Mouse (Mus musculus) embryonic facial prominence, embryonic 12.5 days (tissue): ENCODE measurements around the gene 2310011J03Rik. TPM values are rescaled to one million over a fixed set of nuclear protein-coding genes. Genes with fewer than 3 reads are reported as not detected.
A peak's percentile ranks its signal among the peaks of the same experiment; 100 is the strongest.

Experiments used
- ATAC-seq: fragments of 200-750 bp; cut with Nextera tagmentation; 2 replicates; pipeline ENCODE4 v1.8.0; 2017; ENCODE audit not compliant: insufficient number of reproducible peaks, insufficient read depth, low FRiP score, low TSS enrichment
- H3K27ac ChIP-seq: fragments of 300-500 bp; sonication (generic); 2 replicates; pipeline ENCODE4 v1.5.1; 2016; ENCODE audit warnings: mild to moderate bottlenecking
- H3K27me3 ChIP-seq: fragments of 300-500 bp; sonication (generic); 2 replicates; pipeline ENCODE4 v1.6.1; 2016; ENCODE audit warnings: mild to moderate bottlenecking, moderate library complexity
- H3K36me3 ChIP-seq: fragments of 300-500 bp; sonication (generic); 2 replicates; pipeline ENCODE4 v1.6.1; 2016; ENCODE audit warnings: mild to moderate bottlenecking
- H3K4me1 ChIP-seq: fragments of 300-500 bp; sonication (generic); 2 replicates; pipeline ENCODE4 v1.6.1; 2016
- H3K4me2 ChIP-seq: fragments of 300-500 bp; sonication (generic); replicated peaks from 2 replicates; pipeline ENCODE4 v1.6.1; 2016; ENCODE audit warnings: mild to moderate bottlenecking, moderate library complexity
- H3K4me3 ChIP-seq: fragments of 300-500 bp; sonication (generic); 2 replicates; pipeline ENCODE4 v1.5.1; 2016; ENCODE audit warnings: mild to moderate bottlenecking
- H3K9ac ChIP-seq: fragments of 300-500 bp; sonication (generic); 2 replicates; pipeline ENCODE4 v1.6.1; 2016; ENCODE audit warnings: mild to moderate bottlenecking, moderate library complexity
- H3K9me3 ChIP-seq: fragments of 300-500 bp; sonication (generic); 2 replicates; pipeline ENCODE4 v1.6.1; 2016; ENCODE audit warnings: mild to moderate bottlenecking, moderate library complexity
- WGBS: fragments of 180-500 bp; shearing (Covaris S2); methylation state at CpG from one replicate; pipeline ENCODE4 v1.1.7; 2016; 5-methylcytosine and 5-hydroxymethylcytosine counted together
- polyA plus RNA-seq: library from polyadenylated mRNA; unstranded; fragments of >200 nt; fragmentation: Nextera tagmentation; extraction: Ambion mirVana; gene quantifications from 2 replicates; pipeline ENCODE4 v1.2.1, GENCODE M21; 2016

2310011J03Rik gene
- polyA plus RNA-seq, 1 experiment from 2014 or later: 50.0 TPM

DNA sequence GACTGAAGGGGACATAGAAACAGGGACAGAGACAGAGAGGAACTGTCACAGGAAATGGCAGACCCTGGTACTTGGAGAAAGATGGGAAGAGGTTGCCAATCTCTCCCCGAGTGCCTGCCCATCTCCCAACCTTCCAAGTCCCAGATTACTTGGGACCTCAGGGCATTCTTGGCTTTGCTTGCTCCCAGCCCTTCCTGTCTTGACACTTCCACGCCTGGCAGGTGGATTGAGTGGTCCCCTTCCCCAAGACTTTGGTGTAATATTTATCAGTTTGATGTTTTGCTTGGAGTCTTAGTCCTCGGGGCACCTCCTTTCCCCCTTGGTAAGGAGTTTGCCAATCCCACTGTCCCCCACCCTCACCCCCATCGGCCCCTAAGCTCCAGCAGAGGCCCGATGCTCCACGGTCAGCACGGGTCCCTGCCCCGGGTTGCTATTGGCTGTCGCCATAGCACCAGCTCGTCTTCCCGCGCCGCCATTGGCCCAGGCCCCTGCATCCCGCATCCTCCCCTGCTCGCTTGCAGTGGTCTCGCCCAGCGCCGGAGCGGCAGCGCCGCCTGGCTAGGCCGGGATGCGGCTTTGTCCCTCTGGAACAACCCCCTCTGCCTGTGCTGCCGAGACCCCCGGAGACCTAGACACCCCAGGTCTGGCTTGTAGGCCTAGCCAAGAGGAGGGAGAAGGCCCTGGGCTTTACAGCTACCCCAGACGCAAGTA lies 21.6 kb downstream of the 2310011J03Rik start:
- Histone ChIP-seq H3K27ac (0 out of 2 replicates have a peak overlapping the region, but pooled peaks have one; percentile 2), H3K4me3 (peak overlapping the region; percentile 37), H3K9me3 (no peaks in the 10 kb centered on the region), H3K36me3 (peaks cover 14% of the 10 kb centered on the region), H3K4me1 (peaks cover 39% of the 10 kb centered on the region), H3K9ac (peak overlapping the region; percentile 35), H3K27me3 (peaks cover 67% of the 10 kb centered on the region), H3K4me2 (peak overlapping the region; percentile 51)
- WGBS: 4% methylated on average over 26 of the region's 26 CpGs
- ATAC-seq: peak; percentile 52

DNA sequence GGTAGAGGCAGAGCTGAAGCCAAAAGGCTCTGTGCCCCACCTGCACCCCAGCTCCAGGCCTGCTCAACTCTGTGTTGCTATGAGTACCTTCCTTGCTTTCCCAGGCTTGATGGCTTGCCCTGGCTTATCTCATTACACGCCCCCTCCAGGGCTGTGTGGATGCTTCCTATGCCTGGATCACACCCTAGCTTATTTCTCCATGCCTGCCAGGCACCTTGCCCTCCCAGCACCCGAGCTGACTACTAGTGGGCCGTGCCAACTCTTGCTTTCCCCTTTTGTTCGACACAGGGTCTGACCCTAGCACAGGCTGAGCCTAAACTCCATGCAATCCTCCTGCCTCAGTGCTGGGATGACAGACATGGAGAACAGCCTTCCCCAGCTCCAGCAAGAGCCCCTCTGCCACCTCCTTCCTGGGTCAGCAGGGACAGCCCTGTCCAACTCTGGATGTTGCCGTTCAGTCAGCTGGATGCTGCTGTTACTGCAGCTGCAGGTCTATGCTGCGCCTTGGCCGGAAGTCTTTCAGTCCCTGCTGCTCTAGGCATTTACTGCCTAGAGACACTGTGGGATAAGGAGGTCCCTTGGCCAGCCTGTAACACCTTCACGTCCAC lies 22.7 kb downstream of the 2310011J03Rik start:
- H3K4me2 ChIP-seq: no peak overlapping the region
- no peaks in the 10 kb centered on the region for H3K9me3 ChIP-seq
- no peak overlapping the region for H3K4me3 ChIP-seq
- H3K36me3 ChIP-seq: peaks cover 19% of the 10 kb centered on the region
- H3K27me3 ChIP-seq: peaks cover 62% of the 10 kb centered on the region
- H3K27ac ChIP-seq: no peak overlapping the region
- no peak for ATAC-seq
- peaks cover 45% of the 10 kb centered on the region for H3K4me1 ChIP-seq
- 72% methylated on average over 8 of the region's 8 CpGs for WGBS
- no peak overlapping the region for H3K9ac ChIP-seq

DNA sequence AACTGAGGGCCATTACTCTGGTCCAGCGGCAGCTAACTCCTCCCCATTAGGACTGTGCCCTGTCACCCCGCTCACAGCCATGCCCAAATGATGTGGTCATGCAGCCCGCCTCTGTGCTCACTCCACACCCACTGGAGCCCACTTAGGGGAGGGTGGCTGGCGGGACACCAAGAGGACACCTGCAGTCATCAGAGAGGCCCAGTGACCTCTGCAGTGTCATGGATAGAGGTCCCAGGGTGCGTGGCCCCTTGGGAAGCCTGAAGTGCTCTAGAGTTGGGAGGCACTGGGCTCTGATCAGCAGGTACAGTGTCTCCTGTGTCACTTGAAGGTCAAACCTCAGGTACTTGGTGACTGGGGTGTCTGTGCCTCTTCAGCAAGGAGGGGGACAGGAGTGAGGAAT lies 23.5 kb downstream of the 2310011J03Rik start:
- Histone ChIP-seq H3K9me3 (no peaks in the 10 kb centered on the region), H3K27ac (0 out of 2 replicates have a peak overlapping the region, but pooled peaks have one; percentile 46)

DNA sequence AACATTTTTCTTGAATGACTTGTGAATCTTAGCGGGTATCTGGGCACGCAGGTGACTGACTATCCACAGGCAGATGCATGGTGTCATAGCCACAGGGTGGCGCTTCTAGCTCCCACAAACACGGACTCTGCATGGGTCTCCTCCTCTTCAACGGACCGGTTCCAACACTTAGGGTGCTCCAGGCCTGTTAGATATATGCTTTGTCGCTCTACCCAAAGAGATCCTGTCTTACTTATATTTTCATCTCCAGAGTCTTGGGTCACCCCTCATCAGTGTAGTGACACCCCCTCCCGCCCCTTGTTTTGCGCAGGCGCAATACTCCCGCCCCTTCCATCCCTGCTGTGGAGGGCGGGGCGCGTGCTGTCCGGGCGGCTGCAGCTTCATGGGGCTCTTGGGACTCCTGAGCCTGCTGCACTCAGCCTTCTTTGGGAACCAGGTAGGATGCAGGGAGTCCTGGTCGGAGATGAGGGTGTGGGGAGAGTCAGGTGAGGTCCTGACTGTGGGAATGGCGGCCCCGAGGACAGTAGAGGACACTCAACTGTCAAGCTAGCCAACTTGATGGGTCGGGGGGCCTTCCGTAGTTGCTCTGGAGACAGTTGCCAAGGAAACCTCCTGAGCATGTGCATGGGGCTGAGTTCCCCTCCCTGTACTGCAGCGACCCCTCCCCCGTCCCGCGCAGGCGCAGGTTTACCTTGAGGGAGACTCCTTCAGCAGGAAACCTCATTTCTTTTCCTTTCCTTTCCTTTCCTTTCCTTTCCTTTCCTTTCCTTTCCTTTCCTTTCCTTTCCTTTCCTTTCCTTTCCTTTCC lies 24.5 kb downstream of the 2310011J03Rik start, which contains the start of gene Apc2:
Gene Apc2, plus strand, starts transcription at position 360 of the 808 bp plus-strand sequence.
- 2% methylated on average over 26 of the region's 26 CpGs for WGBS
- H3K9ac ChIP-seq: peak within 1 kb of the TSS; percentile 48
- peaks cover 38% of the 10 kb centered on the region for H3K4me1 ChIP-seq
- H3K27me3 ChIP-seq: peaks cover 44% of the 10 kb centered on the region
- peak within 1 kb of the TSS; percentile 75 for H3K4me2 ChIP-seq
- peak within 1 kb of the TSS; percentile 83 for H3K27ac ChIP-seq
- peaks cover 19% of the 10 kb centered on the region for H3K36me3 ChIP-seq
- ATAC-seq: peak; percentile 57
- H3K9me3 ChIP-seq: no peaks in the 10 kb centered on the region
- H3K4me3 ChIP-seq: peak within 1 kb of the TSS; percentile 43

More for the DNA sequence above, 23.5 kb downstream of the 2310011J03Rik start:
- peak overlapping the region; percentile 75 for H3K4me2 ChIP-seq
- H3K36me3 ChIP-seq: peaks cover 19% of the 10 kb centered on the region
- H3K4me3 ChIP-seq: peak overlapping the region; percentile 43; the same call in 1 of the 2 replicates
- no peak for ATAC-seq
- peaks cover 38% of the 10 kb centered on the region for H3K4me1 ChIP-seq
- H3K27me3 ChIP-seq: peaks cover 54% of the 10 kb centered on the region
- peak overlapping the region; percentile 48; the same call in 1 of the 2 replicates for H3K9ac ChIP-seq
- 68% methylated on average over 5 of the region's 5 CpGs for WGBS

DNA sequence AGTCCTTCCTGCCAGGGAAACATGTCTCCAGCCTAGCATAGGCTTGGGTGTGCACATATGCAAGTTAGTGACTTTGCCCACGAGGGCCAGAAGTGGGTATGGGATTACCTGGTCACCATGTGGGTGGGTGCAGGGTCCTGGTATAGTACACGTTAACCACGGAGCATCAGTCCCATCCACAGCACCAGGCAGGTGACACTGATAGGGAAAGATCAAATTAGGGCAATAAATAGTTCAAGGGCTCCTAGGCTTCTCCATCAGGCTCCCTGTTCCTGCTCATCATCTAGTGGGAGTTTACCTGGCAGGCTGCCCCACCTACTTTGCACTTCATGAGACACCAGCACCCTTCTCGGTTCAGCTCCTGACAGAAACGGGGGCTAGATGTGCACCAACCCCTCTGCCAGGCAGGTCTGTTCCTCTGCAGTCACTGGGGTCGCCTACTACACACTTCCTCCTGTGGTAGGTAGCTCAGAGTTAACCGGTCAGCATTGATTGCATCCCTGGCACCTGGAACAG lies 25.5 kb downstream of the 2310011J03Rik start:
- no peak overlapping the region for H3K4me2 ChIP-seq
- H3K9me3 ChIP-seq: no peaks in the 10 kb centered on the region
- H3K27me3 ChIP-seq: peaks cover 35% of the 10 kb centered on the region
- no peak overlapping the region for H3K4me3 ChIP-seq
- no peak for ATAC-seq
- H3K36me3 ChIP-seq: peaks cover 19% of the 10 kb centered on the region
- peaks cover 38% of the 10 kb centered on the region for H3K4me1 ChIP-seq
- H3K27ac ChIP-seq: peak overlapping the region; percentile 41; the same call in 1 of the 2 replicates
- H3K9ac ChIP-seq: no peak overlapping the region
- 51% methylated on average over 7 of the region's 7 CpGs for WGBS

DNA sequence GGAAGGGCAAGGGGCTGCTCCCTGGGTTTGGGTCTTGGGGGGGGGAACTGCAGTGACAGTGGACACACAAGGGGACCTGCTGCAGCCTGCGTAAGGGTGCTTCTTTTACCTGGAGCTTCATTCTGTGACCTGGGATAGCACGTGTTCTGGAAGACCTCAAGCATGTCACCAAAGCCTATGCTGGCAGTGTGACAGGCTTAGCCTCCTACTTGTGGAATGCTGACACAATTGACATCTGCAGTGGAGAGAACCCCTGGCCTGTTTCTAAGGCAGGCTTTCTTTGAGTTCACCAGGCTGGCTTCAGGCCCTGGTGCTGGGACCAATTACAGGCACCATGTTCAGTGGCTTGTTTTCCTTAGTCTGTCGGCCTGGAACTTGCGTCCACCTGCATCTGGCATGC lies 26.0 kb downstream of the 2310011J03Rik start:
- 63% methylated on average over 4 of the region's 4 CpGs for WGBS
- H3K4me2 ChIP-seq: no peak overlapping the region
- H3K4me1 ChIP-seq: peaks cover 37% of the 10 kb centered on the region
- no peak overlapping the region for H3K9ac ChIP-seq
- 0 out of 2 replicates have a peak overlapping the region, but pooled peaks have one; percentile 36 for H3K27ac ChIP-seq
- peaks cover 29% of the 10 kb centered on the region for H3K27me3 ChIP-seq
- H3K9me3 ChIP-seq: no peaks in the 10 kb centered on the region
- peak overlapping the region; percentile 99; the same call in 1 of the 2 replicates for H3K4me3 ChIP-seq
- H3K36me3 ChIP-seq: peaks cover 19% of the 10 kb centered on the region
- ATAC-seq: no peak

DNA sequence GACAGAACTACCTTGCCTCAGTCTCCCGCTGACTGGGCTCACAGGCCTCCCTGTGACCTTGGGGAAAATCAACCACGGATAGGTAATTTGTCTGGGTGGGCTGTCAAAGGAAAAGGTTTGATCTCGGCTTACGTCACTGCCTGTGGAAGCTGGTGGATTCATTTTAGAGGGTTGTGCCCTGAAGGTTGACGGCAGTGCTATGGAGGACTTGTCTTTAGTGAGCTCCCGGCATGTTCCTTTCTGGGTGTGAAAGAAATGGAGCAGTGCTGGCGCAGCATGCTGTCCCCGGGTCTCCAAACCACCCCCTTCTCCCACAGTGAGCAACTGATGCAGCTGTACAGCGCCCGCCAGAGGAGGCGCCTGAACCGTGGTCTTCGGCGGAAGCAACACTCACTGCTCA lies 27.0 kb downstream of the 2310011J03Rik start:
- Histone ChIP-seq H3K4me2 (peak overlapping the region; percentile 95), H3K4me1 (peaks cover 32% of the 10 kb centered on the region), H3K4me3 (peak overlapping the region; percentile 99), H3K36me3 (peaks cover 26% of the 10 kb centered on the region), H3K9ac (peak overlapping the region; percentile 99), H3K27ac (peak overlapping the region; percentile 91), H3K9me3 (no peaks in the 10 kb centered on the region), H3K27me3 (peaks cover 19% of the 10 kb centered on the region)
- ATAC-seq: no peak
- WGBS: 21% methylated on average over 14 of the region's 14 CpGs

DNA sequence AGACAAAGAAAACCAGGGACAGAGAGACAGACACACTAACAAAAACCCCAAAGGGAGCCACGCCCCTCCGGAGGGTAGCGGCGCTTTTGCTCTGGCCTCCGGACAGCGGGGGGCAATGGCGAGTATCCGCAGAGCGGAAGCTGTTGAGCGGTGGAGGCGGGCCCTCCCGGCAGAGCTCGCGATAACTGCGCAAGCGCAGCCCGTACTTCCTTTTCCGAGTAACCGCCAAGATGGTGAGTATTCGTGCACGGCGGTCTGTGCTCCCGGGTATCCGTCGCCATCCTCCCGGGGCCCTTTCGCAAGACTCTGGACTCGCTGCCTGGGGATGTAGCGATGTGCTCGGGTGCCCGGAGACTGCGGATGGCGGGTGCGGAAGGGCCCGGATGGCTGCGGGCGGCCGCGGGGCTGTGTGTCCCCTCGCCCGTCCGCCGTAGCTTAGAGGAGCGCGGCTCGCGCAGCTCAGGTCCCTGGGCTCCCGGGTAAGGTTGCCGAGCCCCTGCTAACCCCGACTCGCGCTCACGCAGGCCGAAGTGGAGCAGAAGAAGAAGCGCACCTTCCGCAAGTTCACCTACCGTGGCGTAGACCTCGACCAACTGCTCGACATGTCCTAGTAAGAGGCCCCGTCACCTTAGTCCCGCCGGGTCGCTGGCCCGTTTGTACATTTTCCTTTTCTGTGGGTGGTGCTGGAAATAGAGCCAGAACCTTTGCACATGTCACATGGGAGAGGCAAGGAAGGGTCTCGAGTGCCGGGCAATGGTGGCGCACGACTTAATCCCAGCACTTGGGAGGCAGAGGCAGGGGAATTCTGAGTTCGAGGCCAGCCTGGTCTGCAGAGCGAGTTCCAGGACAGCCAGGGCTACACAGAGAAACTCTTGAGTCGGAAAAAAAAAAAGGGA lies 27.8 kb downstream of the 2310011J03Rik start, which contains the start of gene Rps15:
Gene Rps15, plus strand, starts transcription at position 203 of the 896 bp plus-strand sequence.
- Histone ChIP-seq H3K9me3 (no peaks in the 10 kb centered on the region), H3K4me1 (peaks cover 29% of the 10 kb centered on the region), H3K27me3 (peaks cover 11% of the 10 kb centered on the region), H3K27ac (peak within 1 kb of the TSS; percentile 91), H3K4me3 (peak within 1 kb of the TSS; percentile 99), H3K9ac (peak within 1 kb of the TSS; percentile 99), H3K4me2 (peak within 1 kb of the TSS; percentile 95), H3K36me3 (peaks cover 33% of the 10 kb centered on the region)
- ATAC-seq: peak; percentile 74; the same call in 1 of the 2 replicates
- under 1% methylated on average over 71 of the region's 72 CpGs for WGBS

DNA sequence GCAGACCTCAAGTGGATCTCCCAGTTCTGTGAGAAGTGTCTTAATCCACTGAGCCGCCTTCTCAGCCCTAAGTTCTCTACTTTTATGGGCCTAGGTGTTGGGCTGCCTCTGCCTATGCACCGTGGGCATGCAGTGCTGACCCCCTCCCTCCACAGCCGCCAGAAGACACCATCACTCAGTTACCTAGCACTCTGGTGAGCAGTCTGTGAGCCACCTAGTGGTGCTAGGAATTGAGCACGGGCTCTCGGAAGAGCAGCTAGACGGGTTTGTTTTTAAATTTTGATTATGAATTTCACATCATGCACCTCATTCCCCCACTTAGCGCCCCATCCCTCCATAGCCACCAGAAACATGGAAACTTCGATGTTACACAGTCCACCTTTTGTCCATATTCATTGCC lies 31.7 kb downstream of the 2310011J03Rik start:
- H3K4me3 ChIP-seq: no peak overlapping the region
- no peak overlapping the region; the same call in 1 of the 2 replicates for H3K27ac ChIP-seq
- 70% methylated on average over 8 of the region's 8 CpGs for WGBS
- H3K9me3 ChIP-seq: no peaks in the 10 kb centered on the region
- no peak overlapping the region for H3K4me2 ChIP-seq
- H3K4me1 ChIP-seq: peaks cover 6% of the 10 kb centered on the region
- no peak overlapping the region for H3K9ac ChIP-seq
- peaks cover 54% of the 10 kb centered on the region for H3K36me3 ChIP-seq
- no peaks in the 10 kb centered on the region for H3K27me3 ChIP-seq
- ATAC-seq: no peak

DNA sequence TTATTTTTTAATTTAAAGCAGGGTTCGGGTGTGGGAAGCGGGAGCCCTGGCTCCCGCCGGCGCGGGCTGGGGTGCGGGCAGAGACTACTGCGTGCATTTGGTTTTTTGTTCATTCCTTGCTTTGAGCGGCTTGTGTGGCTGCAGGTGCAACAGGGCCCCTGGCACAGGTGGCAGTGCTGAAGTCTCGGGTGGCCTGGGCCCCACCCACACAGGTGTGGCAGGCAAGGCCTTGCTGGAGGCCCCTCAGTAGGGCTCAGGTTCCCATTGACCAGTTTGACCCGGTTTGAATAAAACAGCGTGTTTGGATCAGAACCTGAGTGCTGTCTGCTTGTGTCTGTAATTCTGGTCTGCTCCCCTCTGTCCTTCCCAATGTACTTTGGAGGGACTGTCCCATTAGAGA lies 32.2 kb downstream of the 2310011J03Rik start:
- no peak overlapping the region for H3K4me2 ChIP-seq
- peaks cover under 1% of the 10 kb centered on the region; the same call in 1 of the 2 replicates for H3K4me1 ChIP-seq
- H3K27ac ChIP-seq: no peak overlapping the region
- no peaks in the 10 kb centered on the region for H3K27me3 ChIP-seq
- no peak overlapping the region for H3K9ac ChIP-seq
- no peak for ATAC-seq
- WGBS: 90% methylated on average over 12 of the region's 12 CpGs
- no peaks in the 10 kb centered on the region for H3K9me3 ChIP-seq
- H3K4me3 ChIP-seq: no peak overlapping the region
- peaks cover 56% of the 10 kb centered on the region for H3K36me3 ChIP-seq
